Mouse (Mus musculus) neural tube, embryonic 13.5 days (tissue): ENCODE results near the gene Syt7. TPM values are rescaled to one million over a fixed set of nuclear protein-coding genes. Genes with fewer than 3 reads are reported as not detected.

Experiments used
- ATAC-seq: fragments of 200-750 bp; cut with Nextera tagmentation; 2 replicates; pipeline ENCODE4 v1.8.0; 2017; ENCODE audit warnings: low read depth, mild to moderate bottlenecking, moderate TSS enrichment, moderate library complexity
- H3K27ac ChIP-seq: fragments of 300-500 bp; sonication (generic); replicated peaks from 2 replicates; pipeline ENCODE4 v1.5.1; 2015; ENCODE audit warnings: moderate library complexity, mild to moderate bottlenecking, inconsistent platforms
- H3K27me3 ChIP-seq: fragments of 300-500 bp; sonication (generic); 2 replicates; pipeline ENCODE4 v1.6.1; 2015; ENCODE audit warnings: mild to moderate bottlenecking, inconsistent platforms
- H3K36me3 ChIP-seq: fragments of 300-500 bp; sonication (generic); 2 replicates; pipeline ENCODE4 v1.6.1; 2015; ENCODE audit warnings: mild to moderate bottlenecking, inconsistent platforms
- H3K4me1 ChIP-seq: fragments of 300-500 bp; sonication (generic); replicated peaks from 2 replicates; pipeline ENCODE4 v1.6.1; 2015; ENCODE audit warnings: inconsistent platforms
- H3K4me2 ChIP-seq: fragments of 300-500 bp; sonication (generic); 2 replicates; pipeline ENCODE4 v1.6.1; 2015; ENCODE audit warnings: inconsistent platforms, mild to moderate bottlenecking, moderate library complexity
- H3K4me3 ChIP-seq: fragments of 300-500 bp; sonication (generic); 2 replicates; pipeline ENCODE4 v1.5.1; 2015; ENCODE audit warnings: mild to moderate bottlenecking, inconsistent platforms
- H3K9ac ChIP-seq: fragments of 300-500 bp; sonication (generic); 2 replicates; pipeline ENCODE4 v1.6.1; 2015; ENCODE audit warnings: moderate library complexity, mild to moderate bottlenecking, inconsistent platforms
- H3K9me3 ChIP-seq: fragments of 300-500 bp; sonication (generic); 2 replicates; pipeline ENCODE4 v1.6.1; 2016; ENCODE audit warnings: inconsistent platforms
- WGBS: fragments of 180-500 bp; shearing (Covaris S2); methylation state at CpG from one replicate; pipeline ENCODE4 v1.1.7; 2015; 5-methylcytosine and 5-hydroxymethylcytosine counted together
- polyA plus RNA-seq: library from polyadenylated mRNA; unstranded; fragments of >200 nt; fragmentation: Nextera tagmentation; extraction: Ambion mirVana; gene quantifications from 2 replicates; pipeline ENCODE4 v1.2.1, GENCODE M21; 2015

Gene Syt7
- polyA plus RNA-seq, 1 experiment from 2014 or later, result 10.7 TPM

DNA sequence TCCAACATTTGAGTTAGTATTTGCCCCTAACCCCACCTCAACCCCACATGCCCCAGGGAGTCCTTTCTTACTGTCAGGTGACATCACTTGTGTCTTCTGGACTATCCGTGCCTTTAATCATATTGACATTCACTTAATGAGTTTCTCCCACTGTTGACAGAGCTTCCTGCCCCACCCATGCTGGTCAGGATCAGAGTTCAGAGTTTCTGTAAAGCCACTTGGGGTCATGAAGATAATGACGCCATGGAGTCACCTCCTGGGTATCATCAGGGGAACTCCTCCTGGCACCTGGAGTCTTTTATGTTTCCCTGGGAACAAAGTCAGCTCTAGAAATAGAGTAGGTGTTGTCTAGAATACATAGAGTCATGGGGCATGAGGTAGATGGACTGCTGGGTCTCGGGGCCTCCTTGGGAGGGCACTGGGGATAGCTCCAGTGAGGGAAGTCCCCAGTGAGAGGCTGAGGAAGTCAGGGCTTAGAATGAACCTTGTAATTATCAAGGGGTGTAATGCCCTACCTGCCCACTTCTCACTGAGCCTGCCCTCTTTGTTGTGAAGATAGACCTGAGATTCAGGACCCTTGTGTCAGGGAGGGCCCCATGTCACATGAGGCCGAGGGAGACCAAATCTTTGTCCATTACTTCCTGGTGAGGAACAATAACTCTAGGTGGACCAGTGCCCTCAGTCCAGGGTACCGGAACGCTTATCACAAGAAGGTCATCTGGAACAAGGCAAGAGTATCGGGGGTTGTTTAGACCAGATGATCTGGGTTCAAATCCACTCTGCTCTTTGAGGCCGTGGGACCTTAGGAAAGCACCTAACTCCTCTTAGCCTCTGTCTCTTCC, 29.6 kb upstream of the Syt7 start:
- Histone ChIP-seq H3K9ac (no peak overlapping the region), H3K4me2 (no peak overlapping the region), H3K4me3 (no peak overlapping the region), H3K36me3 (no peaks in the 10 kb centered on the region), H3K27me3 (no peaks in the 10 kb centered on the region), H3K27ac (no peak overlapping the region), H3K4me1 (peaks cover 15% of the 10 kb centered on the region), H3K9me3 (no peaks in the 10 kb centered on the region)
- WGBS, result 87% methylated on average over 8 of the region's 8 CpGs
- no peak for ATAC-seq

DNA sequence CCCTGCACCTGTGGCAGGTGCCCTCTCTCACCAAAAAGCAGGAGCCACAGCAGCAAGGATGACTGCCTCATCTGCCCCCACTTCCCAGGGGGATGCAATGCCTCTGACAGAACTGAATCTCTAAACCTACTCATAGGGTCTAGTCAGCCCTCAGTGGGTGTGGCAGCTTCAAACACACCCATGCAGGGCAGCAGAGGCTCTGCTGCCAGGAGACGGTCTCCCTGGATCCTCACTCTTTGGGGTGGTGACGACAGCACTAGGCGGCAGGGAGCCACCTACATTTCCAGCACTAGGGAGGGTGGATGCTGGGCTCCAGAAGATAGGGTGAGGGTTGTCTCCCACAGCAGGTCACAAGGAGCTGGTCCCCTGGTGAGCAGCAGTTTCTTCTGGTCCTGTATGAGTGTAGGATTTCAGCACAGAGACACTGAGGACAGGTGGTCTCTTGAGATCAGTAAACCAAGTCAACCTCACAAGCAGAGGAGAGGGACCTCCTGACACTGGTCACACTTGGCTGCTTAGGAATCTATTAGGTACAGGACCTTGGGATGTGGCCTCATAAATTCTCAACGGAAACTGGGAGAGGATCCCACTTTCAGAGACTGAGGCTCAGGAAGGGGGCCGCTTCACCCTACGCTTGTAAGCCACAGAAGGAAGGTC, 26.3 kb upstream of the Syt7 start:
- ATAC-seq, result no peak
- Histone ChIP-seq H3K27ac (no peak overlapping the region), H3K4me2 (no peak overlapping the region), H3K27me3 (no peaks in the 10 kb centered on the region), H3K4me3 (no peak overlapping the region), H3K9ac (no peak overlapping the region), H3K9me3 (no peaks in the 10 kb centered on the region), H3K4me1 (peaks cover 7% of the 10 kb centered on the region), H3K36me3 (no peaks in the 10 kb centered on the region)
- 70% methylated on average over 6 of the region's 6 CpGs for WGBS

DNA sequence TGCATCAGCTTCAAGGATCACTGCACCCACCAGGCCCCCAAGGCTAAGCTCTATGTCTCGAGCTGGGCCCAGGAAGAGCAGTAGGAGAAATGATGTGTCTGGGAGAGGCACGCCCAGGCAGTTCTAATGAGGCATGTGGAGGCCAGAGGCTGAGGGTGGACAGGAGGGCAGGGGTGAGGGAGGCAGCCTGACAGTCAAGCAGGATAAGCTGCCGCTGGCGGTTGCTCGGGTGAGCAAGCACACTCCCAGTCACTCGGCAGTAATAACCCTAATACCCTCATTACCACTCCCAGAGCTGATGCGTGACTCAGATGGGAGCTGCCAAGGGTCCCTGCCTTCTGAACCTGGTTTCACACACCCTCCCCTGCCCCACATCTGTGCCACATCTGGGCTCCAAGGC, 25.0 kb upstream of the Syt7 start:
- no peaks in the 10 kb centered on the region for H3K36me3 ChIP-seq
- H3K9me3 ChIP-seq, result no peaks in the 10 kb centered on the region
- no peak overlapping the region for H3K27ac ChIP-seq
- ATAC-seq, result peak; percentile 28; the same call in 1 of the 2 replicates
- peaks cover 7% of the 10 kb centered on the region for H3K4me1 ChIP-seq
- 9% methylated on average over 7 of the region's 7 CpGs for WGBS
- no peak overlapping the region for H3K4me2 ChIP-seq
- no peak overlapping the region for H3K9ac ChIP-seq
- no peaks in the 10 kb centered on the region for H3K27me3 ChIP-seq
- H3K4me3 ChIP-seq, result no peak overlapping the region

DNA sequence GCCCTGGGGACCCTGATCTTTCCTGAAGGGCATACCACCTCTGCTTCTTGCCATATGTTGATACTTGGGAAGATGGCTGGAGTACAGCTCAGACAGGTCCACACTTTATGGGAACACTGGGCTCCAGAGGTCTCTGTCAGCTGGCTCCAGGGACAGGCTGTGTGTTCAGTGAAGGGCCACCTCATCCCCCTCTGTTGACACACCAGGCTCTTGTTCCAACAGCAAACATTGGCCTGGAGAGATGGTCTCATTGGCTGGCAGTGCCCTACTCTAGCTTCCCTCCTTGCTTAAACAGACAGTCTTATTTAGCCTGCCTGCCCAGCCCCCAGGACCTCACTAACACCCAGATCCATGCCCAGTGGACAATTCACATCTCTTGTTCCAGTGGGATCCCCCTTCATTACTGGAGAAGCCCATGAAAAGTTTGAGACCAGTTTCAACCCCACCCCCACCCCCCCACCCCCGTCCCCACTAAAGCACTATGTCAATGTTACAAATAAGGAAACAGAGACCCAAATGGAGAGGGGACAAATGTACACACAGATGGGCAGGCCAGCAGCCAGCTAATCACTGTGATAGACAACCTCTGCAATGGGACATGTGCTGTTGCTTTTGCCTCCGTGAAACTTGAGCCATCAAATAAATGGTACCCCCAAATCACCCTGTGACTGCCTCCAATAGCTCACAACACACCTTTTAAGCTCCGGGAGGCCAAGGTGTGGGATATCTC, 22.6 kb upstream of the Syt7 start:
- H3K4me3 ChIP-seq, result no peak overlapping the region
- no peak for ATAC-seq
- 68% methylated on average over 3 of the region's 3 CpGs for WGBS

DNA sequence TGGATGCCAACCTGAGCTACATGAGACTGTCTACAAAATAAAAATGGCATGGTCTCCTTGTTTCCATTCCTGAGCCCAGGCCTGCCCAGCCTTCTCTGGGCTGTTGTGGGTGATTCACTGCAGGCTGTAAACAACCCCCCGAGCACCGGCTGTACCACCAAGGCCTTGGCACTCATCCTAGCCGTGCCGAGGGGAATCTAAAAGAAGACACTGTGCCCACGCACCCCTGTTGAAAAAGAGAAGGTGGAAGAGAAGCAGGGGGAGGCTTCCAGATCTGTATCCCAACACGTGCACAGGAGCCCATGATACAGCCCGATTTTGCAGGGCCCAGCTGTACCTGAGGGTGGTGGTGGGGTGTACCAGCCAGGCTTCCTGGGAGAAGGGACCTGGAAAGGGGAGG, 21.1 kb upstream of the Syt7 start:
- Histone ChIP-seq H3K9me3 (no peaks in the 10 kb centered on the region), H3K9ac (no peak overlapping the region), H3K4me3 (no peak overlapping the region), H3K27ac (no peak overlapping the region), H3K4me2 (no peak overlapping the region), H3K4me1 (peaks cover 7% of the 10 kb centered on the region), H3K27me3 (no peaks in the 10 kb centered on the region), H3K36me3 (no peaks in the 10 kb centered on the region)
- whole genome bisulfite sequencing, result 89% methylated on average over 7 of the region's 7 CpGs
- ATAC-seq, result no peak

More for the DNA sequence above, 22.6 kb upstream of the Syt7 start:
- Histone ChIP-seq H3K36me3 (no peaks in the 10 kb centered on the region), H3K9me3 (no peaks in the 10 kb centered on the region), H3K9ac (no peak overlapping the region), H3K4me1 (peaks cover 7% of the 10 kb centered on the region), H3K27me3 (no peaks in the 10 kb centered on the region), H3K27ac (no peak overlapping the region), H3K4me2 (no peak overlapping the region)

DNA sequence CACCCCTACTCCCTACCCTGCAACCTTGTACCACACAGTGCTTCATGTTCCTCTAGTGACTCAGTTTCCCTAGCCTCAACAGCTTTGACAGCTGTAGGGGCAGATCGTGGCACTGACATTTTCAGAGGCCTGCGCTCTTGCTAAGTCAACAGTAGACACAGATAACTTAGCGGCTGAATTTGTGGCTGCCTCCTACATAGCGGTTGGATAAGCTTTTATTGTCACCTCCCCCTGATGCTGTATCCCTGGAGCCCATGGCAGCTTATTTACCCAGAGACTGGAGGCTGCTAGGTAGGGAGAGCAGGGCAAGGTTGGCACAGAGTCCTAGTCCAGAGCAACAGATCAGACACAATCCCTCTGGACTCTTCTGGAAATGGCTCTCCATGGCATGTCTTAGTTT, 19.0 kb upstream of the Syt7 start:
- WGBS, result 88% methylated on average over 4 of the region's 4 CpGs
- no peak overlapping the region for H3K27ac ChIP-seq
- no peaks in the 10 kb centered on the region for H3K36me3 ChIP-seq
- no peak overlapping the region for H3K9ac ChIP-seq
- no peaks in the 10 kb centered on the region for H3K9me3 ChIP-seq
- no peak for ATAC-seq
- peaks cover 4% of the 10 kb centered on the region; the same call in 1 of the 2 replicates for H3K4me1 ChIP-seq
- H3K4me2 ChIP-seq, result no peak overlapping the region
- H3K4me3 ChIP-seq, result no peak overlapping the region
- H3K27me3 ChIP-seq, result no peaks in the 10 kb centered on the region

DNA sequence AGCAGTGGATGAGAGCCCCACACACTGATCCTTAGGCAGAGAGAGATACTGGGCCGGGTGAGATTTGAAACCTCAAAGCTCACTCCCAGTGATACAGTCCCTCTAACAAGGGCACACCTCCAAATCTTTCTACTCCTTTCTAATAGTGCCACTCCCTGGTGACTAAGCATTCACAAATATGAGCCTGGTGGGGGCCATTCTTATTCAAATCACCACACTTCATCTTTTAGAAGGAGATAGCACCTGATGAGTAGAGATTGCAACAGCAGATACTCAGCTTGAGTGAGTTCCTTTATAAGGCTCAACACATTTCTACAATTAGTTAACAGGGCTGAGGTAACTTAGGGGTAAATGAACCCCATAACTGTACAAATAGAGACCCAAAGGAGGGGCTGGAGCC, 15.7 kb upstream of the Syt7 start:
- no peaks in the 10 kb centered on the region for H3K36me3 ChIP-seq
- H3K4me3 ChIP-seq, result no peak overlapping the region
- no peak overlapping the region for H3K4me2 ChIP-seq
- H3K9me3 ChIP-seq, result no peaks in the 10 kb centered on the region
- H3K27me3 ChIP-seq, result peaks cover 5% of the 10 kb centered on the region
- H3K9ac ChIP-seq, result no peak overlapping the region
- 74% methylated on average over 1 of the region's 1 CpGs for WGBS
- no peak for ATAC-seq
- no peak overlapping the region for H3K27ac ChIP-seq
- peaks cover 4% of the 10 kb centered on the region; the same call in 1 of the 2 replicates for H3K4me1 ChIP-seq

DNA sequence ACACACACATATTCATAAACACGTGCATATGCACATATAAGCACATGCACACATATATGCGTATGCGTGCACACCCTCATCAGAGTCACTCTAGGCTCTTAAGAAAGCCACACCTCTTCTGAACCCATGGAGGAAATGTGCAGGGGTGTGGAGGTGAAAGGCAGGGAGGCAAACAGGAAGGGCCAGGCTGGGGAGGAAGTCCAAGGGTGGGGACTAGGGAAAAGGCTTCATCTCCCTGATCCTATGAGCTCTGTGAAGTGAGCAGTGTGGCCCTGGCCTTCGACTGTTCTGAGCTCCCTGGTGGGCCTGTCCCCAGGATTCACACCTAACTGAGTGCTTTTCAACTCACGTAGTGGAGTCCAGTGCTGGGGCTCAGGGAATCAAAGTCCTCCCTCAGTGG, 13.6 kb upstream of the Syt7 start:
- Histone ChIP-seq H3K27ac (no peak overlapping the region), H3K4me1 (peaks cover 4% of the 10 kb centered on the region; the same call in 1 of the 2 replicates), H3K9me3 (no peaks in the 10 kb centered on the region), H3K27me3 (peaks cover 6% of the 10 kb centered on the region), H3K4me3 (no peak overlapping the region), H3K36me3 (no peaks in the 10 kb centered on the region), H3K4me2 (no peak overlapping the region), H3K9ac (no peak overlapping the region)
- WGBS, result 78% methylated on average over 5 of the region's 5 CpGs
- ATAC-seq, result no peak

DNA sequence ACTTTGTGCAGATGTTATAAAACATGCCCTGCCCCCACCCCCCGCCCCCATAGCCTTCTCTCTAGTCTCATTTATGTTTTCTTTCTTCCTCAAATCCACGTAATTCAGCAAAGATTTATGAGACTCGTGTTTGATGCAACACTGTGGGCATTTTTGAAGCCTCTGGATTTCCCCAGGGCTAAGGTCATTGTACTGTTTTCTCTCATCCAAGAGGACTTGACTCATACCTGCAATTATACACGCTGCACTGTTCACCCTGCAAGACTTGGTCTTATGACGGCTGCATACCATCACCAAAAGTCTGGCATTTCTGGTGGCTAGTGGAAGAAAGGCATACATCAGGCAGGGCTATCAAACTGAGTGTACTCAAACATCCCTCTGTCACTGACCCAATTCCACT, 8.9 kb upstream of the Syt7 start:
- ATAC-seq, result no peak
- peaks cover 8% of the 10 kb centered on the region for H3K4me1 ChIP-seq
- no peak overlapping the region for H3K27ac ChIP-seq
- 85% methylated on average over 5 of the region's 5 CpGs for WGBS
- H3K9ac ChIP-seq, result no peak overlapping the region
- peaks cover 27% of the 10 kb centered on the region for H3K27me3 ChIP-seq
- H3K36me3 ChIP-seq, result no peaks in the 10 kb centered on the region
- H3K9me3 ChIP-seq, result no peaks in the 10 kb centered on the region
- no peak overlapping the region for H3K4me2 ChIP-seq
- no peak overlapping the region for H3K4me3 ChIP-seq

DNA sequence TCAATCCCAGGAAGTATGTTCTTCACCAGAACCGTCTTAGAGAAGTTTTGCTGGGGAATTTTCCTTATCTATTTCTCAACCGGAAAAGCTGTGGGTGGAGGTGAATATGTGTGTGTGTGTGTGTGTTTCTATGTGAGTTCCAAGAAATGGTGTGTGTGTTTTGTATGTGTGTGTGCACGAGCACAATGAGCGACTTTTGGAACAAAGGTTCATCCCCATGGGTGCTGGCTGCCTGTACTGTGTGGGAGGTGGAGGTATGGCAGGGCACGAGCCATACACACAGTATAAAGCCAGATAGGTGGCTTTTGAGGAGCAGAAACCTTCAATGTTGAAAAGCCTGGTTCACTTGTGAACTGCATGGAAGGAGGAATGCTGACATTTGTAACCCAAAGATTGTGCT, 1.2 kb upstream of the Syt7 start:
- Histone ChIP-seq H3K9ac (no peak overlapping the region), H3K4me3 (no peak overlapping the region), H3K36me3 (no peaks in the 10 kb centered on the region), H3K27me3 (peaks cover 38% of the 10 kb centered on the region), H3K4me1 (peaks cover 27% of the 10 kb centered on the region), H3K27ac (no peak overlapping the region), H3K4me2 (no peak overlapping the region), H3K9me3 (no peaks in the 10 kb centered on the region)
- no peak for ATAC-seq
- WGBS, result 80% methylated on average over 5 of the region's 5 CpGs

DNA sequence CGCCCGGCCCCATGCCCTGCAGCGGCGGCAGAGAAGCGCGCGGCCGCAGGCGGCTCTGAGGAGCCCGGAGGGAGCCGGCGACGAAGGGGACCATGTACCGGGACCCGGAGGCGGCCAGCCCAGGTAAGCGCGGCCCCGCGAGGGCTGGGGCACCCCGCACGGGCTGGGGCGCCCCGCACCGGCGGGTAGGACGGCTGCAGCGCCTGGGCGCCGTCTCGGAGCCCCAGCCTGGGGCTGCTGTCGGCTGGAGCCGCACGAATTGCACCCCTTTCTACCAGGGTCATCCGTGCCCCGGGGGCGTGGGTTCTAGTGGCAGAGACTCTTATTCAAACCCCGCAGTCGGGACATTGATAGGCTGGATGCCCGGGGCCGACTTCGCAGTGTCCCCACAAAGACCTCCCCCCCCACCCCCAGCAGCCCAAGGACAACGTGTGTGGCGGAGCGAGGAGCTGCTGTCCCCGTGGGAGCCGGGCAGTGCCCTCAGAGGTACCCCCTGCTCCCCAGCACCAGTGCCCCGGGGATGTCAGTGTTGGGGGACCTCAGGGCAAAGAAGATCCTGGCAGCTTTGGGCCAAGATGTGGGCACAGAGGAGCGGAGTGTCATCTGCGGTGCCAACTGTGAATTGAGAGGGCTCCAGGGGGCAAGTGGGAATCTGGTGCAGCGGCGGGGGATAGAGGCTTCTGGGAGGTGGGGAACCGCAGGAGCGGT, 655 bp downstream of the Syt7 start:
- no peaks in the 10 kb centered on the region for H3K9me3 ChIP-seq
- peaks cover 45% of the 10 kb centered on the region for H3K4me1 ChIP-seq
- H3K9ac ChIP-seq, result peak overlapping the region; percentile 87
- peak overlapping the region; percentile 71 for H3K4me2 ChIP-seq
- peak overlapping the region; percentile 72 for H3K4me3 ChIP-seq
- no peaks in the 10 kb centered on the region for H3K36me3 ChIP-seq
- WGBS, result under 1% methylated on average over 45 of the region's 54 CpGs
- H3K27ac ChIP-seq, result peak overlapping the region; percentile 71
- peak; percentile 67 for ATAC-seq
- peaks cover 34% of the 10 kb centered on the region for H3K27me3 ChIP-seq
